Mouse (Mus musculus) spleen, postnatal 10 days (tissue): ENCODE measurements at regions not wholly inside any gene's neighbourhood (a gene's known extent, or its start where the extent isn't known, plus 50 kb on each side); places are given as distances from the start of the nearest gene placed in this dataset.
A peak's percentile ranks its signal among the peaks of the same experiment; 100 is the strongest.

ENCODE experiments used
- DNase-seq, 2 experiments: peaks; one replicate each; pipeline ENCODE4 v3.0.0; 2021 to 2022; ENCODE audit warnings: low spot score in 2 of 2

- DNase-seq = no peak
Measured at GRCm38 (mm10) chr10:39316533-39316932, 52.1 kb upstream of the Fyn start.

- DNase-seq = no peak
Measured at GRCm38 (mm10) chr10:39315434-39316174, 53.1 kb upstream of the Fyn start.

- no peak for DNase-seq
Measured at GRCm38 (mm10) chr10:39311501-39311900, 57.2 kb upstream of the Fyn start.

GRCm38 (mm10) chr10:39308535-39308934, 60.1 kb upstream of the Fyn start:
- no peak for DNase-seq

GRCm38 (mm10) chr10:39292703-39293496, 75.8 kb upstream of the Fyn start:
- no peak for DNase-seq

- DNase-seq = no peak
Measured at GRCm38 (mm10) chr10:39291747-39292198, 76.9 kb upstream of the Fyn start.

- DNase-seq = no peak
Measured at GRCm38 (mm10) chr10:39291134-39291746, 77.4 kb upstream of the Fyn start.

GRCm38 (mm10) chr10:39290245-39290644, 78.4 kb upstream of the Fyn start:
- no peak for DNase-seq

GRCm38 (mm10) chr10:39280366-39281000, 88.2 kb upstream of the Fyn start:
- DNase-seq = peak in 1 of 2 experiments; percentile 48

GRCm38 (mm10) chr10:39274202-39274601, 94.5 kb upstream of the Fyn start:
- no peak for DNase-seq

GRCm38 (mm10) chr10:39273426-39273825, 95.2 kb upstream of the Fyn start:
- no peak for DNase-seq

- DNase-seq = no peak
Measured at GRCm38 (mm10) chr10:39272387-39272949, 96.2 kb upstream of the Fyn start.

GRCm38 (mm10) chr10:39270406-39270805, 98.2 kb upstream of the Fyn start:
- DNase-seq = no peak

GRCm38 (mm10) chr10:39267236-39267635, 101.4 kb upstream of the Fyn start:
- DNase-seq = no peak

- peak; percentile 9 to 47 for DNase-seq
Measured at GRCm38 (mm10) chr10:39266482-39266881, 102.2 kb upstream of the Fyn start.

- no peak for DNase-seq
Measured at GRCm38 (mm10) chr10:39262466-39262865, 98.9 kb upstream of the Ccn6 start.

GRCm38 (mm10) chr10:39261174-39262145, 97.9 kb upstream of the Ccn6 start:
- no peak for DNase-seq

GRCm38 (mm10) chr10:39260061-39260460, 96.5 kb upstream of the Ccn6 start:
- DNase-seq = no peak

- DNase-seq = no peak
Measured at GRCm38 (mm10) chr10:39257371-39258154, 94.0 kb upstream of the Ccn6 start.

- DNase-seq = no peak
Measured at GRCm38 (mm10) chr10:39254561-39254960, 91.0 kb upstream of the Ccn6 start.
